Mouse (Mus musculus): ENCODE results near the gene Gramd1a. TPM values are rescaled to one million over a fixed set of nuclear protein-coding genes. Genes with fewer than 3 reads are reported as not detected.

Gene Gramd1a
- polyA plus RNA-seq, 1 experiment from 2014 or later: 86.9 TPM

DNA sequence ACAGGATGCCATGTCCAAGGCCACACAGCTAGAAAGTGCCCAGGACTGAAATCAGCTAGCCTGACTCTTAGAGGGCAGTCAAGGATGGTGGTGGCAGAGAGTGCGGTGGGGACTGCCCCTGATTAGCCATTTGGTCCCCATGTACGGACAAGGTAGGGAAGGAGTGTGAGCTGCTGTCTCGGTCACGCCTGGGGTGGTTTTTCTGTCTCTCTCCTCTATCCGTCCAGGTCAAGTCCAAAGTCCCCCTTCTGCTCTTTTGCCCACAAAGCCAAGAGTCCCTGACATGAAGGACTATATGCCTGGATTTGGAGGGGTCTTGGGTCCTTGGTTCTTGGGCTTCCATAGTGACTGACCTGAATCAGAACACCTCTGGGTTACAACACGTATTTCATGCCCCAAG is 41.9 kb downstream of the Gramd1a start:
- Histone ChIP-seq H3K4me1 (ENCODE audit: control insufficient read depth, insufficient read depth, low read length) (peaks cover 10% of the 10 kb centered on the region), H3K27me3 (ENCODE audit: control insufficient read depth, insufficient read depth, low read length) (no peaks in the 10 kb centered on the region), H3K9me3 (ENCODE audit: control insufficient read depth, low read length) (no peaks in the 10 kb centered on the region), H3K27ac (replicated peaks; ENCODE audit: low read depth, low read length) (no peak overlapping the region), H3K4me3 (ENCODE audit: low read depth, low read length) (no peak overlapping the region), H3K4me2 (ENCODE audit: low read depth, severe bottlenecking) (no peak overlapping the region), H3K36me3 (ENCODE audit: control insufficient read depth, insufficient read depth, low read length) (no peaks in the 10 kb centered on the region), H3K9ac (ENCODE audit: low read length) (no peak overlapping the region)
- no peak for ATAC-seq (ENCODE audit: insufficient number of reproducible peaks, low FRiP score, low TSS enrichment, low read depth)
- 67% methylated on average over 6 of the region's 6 CpGs for WGBS
- DNase-seq (ENCODE audit: low spot score): no peak

GRCm38 (mm10) chr7:31112036-31112435 is 43.7 kb downstream of the Gramd1a start:
- Histone ChIP-seq H3K9me3 (ENCODE audit: control insufficient read depth, low read length) (no peaks in the 10 kb centered on the region), H3K27ac (replicated peaks; ENCODE audit: low read depth, low read length) (no peak overlapping the region), H3K36me3 (ENCODE audit: control insufficient read depth, insufficient read depth, low read length) (no peaks in the 10 kb centered on the region), H3K4me3 (ENCODE audit: low read depth, low read length) (no peak overlapping the region), H3K27me3 (ENCODE audit: control insufficient read depth, insufficient read depth, low read length) (no peaks in the 10 kb centered on the region), H3K4me2 (ENCODE audit: low read depth, severe bottlenecking) (no peak overlapping the region), H3K4me1 (ENCODE audit: control insufficient read depth, insufficient read depth, low read length) (peaks cover 10% of the 10 kb centered on the region), H3K9ac (ENCODE audit: low read length) (no peak overlapping the region)
- 49% methylated on average over 4 of the region's 4 CpGs for WGBS
- ATAC-seq (ENCODE audit: insufficient number of reproducible peaks, low FRiP score, low TSS enrichment, low read depth): no peak
- no peak for DNase-seq (ENCODE audit: low spot score)

DNA sequence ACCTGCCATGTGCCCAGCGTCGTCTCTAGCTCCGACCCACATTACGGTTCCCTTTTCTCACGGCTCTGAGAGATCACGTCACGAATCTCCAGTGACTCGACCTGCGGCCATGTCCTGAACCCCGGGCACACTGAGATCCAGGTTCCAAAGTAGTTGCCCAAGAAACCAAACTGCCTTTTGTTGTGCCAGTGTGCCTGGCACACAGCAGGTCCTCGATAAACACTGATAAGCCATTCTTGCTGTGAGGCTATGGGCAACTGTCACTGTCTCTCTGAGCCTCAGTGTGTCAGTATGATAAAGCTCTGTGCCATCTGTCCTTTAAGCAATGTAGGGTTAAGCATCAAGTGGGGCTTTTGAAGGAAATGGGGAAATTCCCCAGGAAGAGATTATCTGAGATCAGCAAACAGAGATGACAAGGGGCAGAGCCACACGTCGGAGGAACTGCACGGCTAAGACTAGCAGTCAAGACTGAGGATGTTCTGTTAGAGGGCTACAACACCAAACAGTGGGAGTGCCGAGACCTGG is 44.8 kb downstream of the Gramd1a start:
- Histone ChIP-seq H3K4me2 (ENCODE audit: low read depth, severe bottlenecking) (no peak overlapping the region), H3K27ac (replicated peaks; ENCODE audit: low read depth, low read length) (no peak overlapping the region), H3K9ac (ENCODE audit: low read length) (no peak overlapping the region), H3K4me1 (ENCODE audit: control insufficient read depth, insufficient read depth, low read length) (peaks cover 10% of the 10 kb centered on the region), H3K4me3 (ENCODE audit: low read depth, low read length) (no peak overlapping the region), H3K27me3 (ENCODE audit: control insufficient read depth, insufficient read depth, low read length) (no peaks in the 10 kb centered on the region), H3K36me3 (ENCODE audit: control insufficient read depth, insufficient read depth, low read length) (no peaks in the 10 kb centered on the region), H3K9me3 (ENCODE audit: control insufficient read depth, low read length) (no peaks in the 10 kb centered on the region)
- no peak for DNase-seq (ENCODE audit: low spot score)
- no peak for ATAC-seq (ENCODE audit: insufficient number of reproducible peaks, low FRiP score, low TSS enrichment, low read depth)
- WGBS: 87% methylated on average over 15 of the region's 15 CpGs

GRCm38 (mm10) chr7:31109796-31110195 is 45.9 kb downstream of the Gramd1a start:
- no peak overlapping the region for H3K4me3 ChIP-seq (ENCODE audit: low read depth, low read length)
- no peak overlapping the region for H3K9ac ChIP-seq (ENCODE audit: low read length)
- ATAC-seq (ENCODE audit: insufficient number of reproducible peaks, low FRiP score, low TSS enrichment, low read depth) (no peak), DNase-seq (ENCODE audit: low spot score) (no peak)
- 85% methylated on average over 5 of the region's 5 CpGs for WGBS
- no peak overlapping the region for H3K27ac ChIP-seq (replicated peaks; ENCODE audit: low read depth, low read length)
- no peak overlapping the region for H3K4me2 ChIP-seq (ENCODE audit: low read depth, severe bottlenecking)
- no peaks in the 10 kb centered on the region for H3K9me3 ChIP-seq (ENCODE audit: control insufficient read depth, low read length)
- no peaks in the 10 kb centered on the region for H3K27me3 ChIP-seq (ENCODE audit: control insufficient read depth, insufficient read depth, low read length)
- no peaks in the 10 kb centered on the region for H3K4me1 ChIP-seq (ENCODE audit: control insufficient read depth, insufficient read depth, low read length)
- no peaks in the 10 kb centered on the region for H3K36me3 ChIP-seq (ENCODE audit: control insufficient read depth, insufficient read depth, low read length)

DNA sequence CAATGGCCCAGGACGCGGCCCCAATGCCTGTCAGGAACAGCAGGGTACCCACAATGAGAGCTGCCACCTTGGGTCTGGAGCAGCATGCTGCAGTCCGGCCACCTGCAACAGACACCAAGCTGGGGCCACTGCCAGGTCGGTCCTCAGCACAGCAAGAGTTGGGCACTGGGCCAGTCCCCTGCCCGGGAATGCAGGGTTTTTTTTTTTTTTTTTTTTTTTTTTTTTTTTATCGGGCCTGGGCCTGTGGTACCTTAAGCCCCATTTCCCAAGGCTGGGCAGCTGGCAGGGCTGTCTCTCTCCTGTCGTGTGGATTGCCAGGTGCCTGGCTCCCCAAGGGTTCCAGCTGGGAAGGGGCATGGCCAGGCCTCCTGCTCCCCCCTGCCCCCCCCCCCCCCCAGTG is 46.6 kb downstream of the Gramd1a start:
- WGBS: 53% methylated on average over 6 of the region's 7 CpGs
- H3K9ac ChIP-seq (ENCODE audit: low read length): no peak overlapping the region
- H3K36me3 ChIP-seq (ENCODE audit: control insufficient read depth, insufficient read depth, low read length): no peaks in the 10 kb centered on the region
- ATAC-seq (ENCODE audit: insufficient number of reproducible peaks, low FRiP score, low TSS enrichment, low read depth) (no peak), DNase-seq (ENCODE audit: low spot score) (no peak)
- H3K9me3 ChIP-seq (ENCODE audit: control insufficient read depth, low read length): no peaks in the 10 kb centered on the region
- no peaks in the 10 kb centered on the region for H3K27me3 ChIP-seq (ENCODE audit: control insufficient read depth, insufficient read depth, low read length)
- no peak overlapping the region for H3K4me3 ChIP-seq (ENCODE audit: low read depth, low read length)
- no peak overlapping the region for H3K27ac ChIP-seq (replicated peaks; ENCODE audit: low read depth, low read length)
- no peak overlapping the region for H3K4me2 ChIP-seq (ENCODE audit: low read depth, severe bottlenecking)
- no peaks in the 10 kb centered on the region for H3K4me1 ChIP-seq (ENCODE audit: control insufficient read depth, insufficient read depth, low read length)

DNA sequence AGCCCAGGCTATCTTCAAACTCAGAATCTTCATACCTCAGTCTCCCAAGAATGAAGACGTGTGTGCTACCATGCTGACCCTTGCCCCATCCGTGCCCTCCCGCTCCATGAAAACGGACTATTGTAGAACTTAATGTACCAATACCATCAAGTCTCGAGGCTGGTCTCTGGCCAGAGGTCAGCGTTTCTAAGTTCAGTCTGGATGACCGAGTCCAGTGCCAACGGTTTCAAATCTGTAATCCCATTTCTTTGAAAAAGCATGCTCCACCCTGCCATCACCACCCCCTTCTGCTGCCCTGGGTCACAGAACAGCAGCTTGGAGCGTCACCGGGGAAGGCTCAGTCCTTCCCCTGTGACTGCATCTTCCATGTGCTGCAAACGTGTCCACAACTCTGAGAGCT is 47.9 kb downstream of the Gramd1a start:
- no peak overlapping the region for H3K27ac ChIP-seq (replicated peaks; ENCODE audit: low read depth, low read length)
- no peak overlapping the region for H3K9ac ChIP-seq (ENCODE audit: low read length)
- no peaks in the 10 kb centered on the region for H3K27me3 ChIP-seq (ENCODE audit: control insufficient read depth, insufficient read depth, low read length)
- no peaks in the 10 kb centered on the region for H3K9me3 ChIP-seq (ENCODE audit: control insufficient read depth, low read length)
- 88% methylated on average over 11 of the region's 11 CpGs for WGBS
- no peak overlapping the region for H3K4me2 ChIP-seq (ENCODE audit: low read depth, severe bottlenecking)
- no peaks in the 10 kb centered on the region for H3K4me1 ChIP-seq (ENCODE audit: control insufficient read depth, insufficient read depth, low read length)
- DNase-seq (ENCODE audit: low spot score) (no peak), ATAC-seq (ENCODE audit: insufficient number of reproducible peaks, low FRiP score, low TSS enrichment, low read depth) (no peak)
- H3K4me3 ChIP-seq (ENCODE audit: low read depth, low read length): no peak overlapping the region
- no peaks in the 10 kb centered on the region for H3K36me3 ChIP-seq (ENCODE audit: control insufficient read depth, insufficient read depth, low read length)

DNA sequence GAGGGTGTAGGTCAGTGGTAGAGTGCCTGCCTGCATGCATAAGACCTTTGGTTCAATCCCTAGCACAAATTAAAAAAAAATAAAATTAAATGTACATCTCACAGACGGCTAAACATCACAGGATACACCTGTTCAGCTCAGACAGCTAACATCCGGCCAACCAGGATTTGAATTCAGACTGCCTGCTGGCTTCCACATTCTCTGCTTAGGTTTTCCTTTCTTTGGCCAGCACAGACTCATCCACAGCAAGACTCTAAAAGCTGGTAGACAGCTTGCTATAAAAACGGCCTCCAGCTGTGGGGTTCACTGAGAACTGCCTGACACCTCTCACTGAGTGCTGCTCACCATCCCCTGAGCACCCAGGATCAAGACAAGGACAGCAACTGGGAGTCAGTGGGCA is 49.5 kb downstream of the Gramd1a start:
- Histone ChIP-seq H3K4me1 (ENCODE audit: control insufficient read depth, insufficient read depth, low read length) (no peaks in the 10 kb centered on the region), H3K27me3 (ENCODE audit: control insufficient read depth, insufficient read depth, low read length) (no peaks in the 10 kb centered on the region), H3K9me3 (ENCODE audit: control insufficient read depth, low read length) (no peaks in the 10 kb centered on the region), H3K4me2 (ENCODE audit: low read depth, severe bottlenecking) (no peak overlapping the region), H3K27ac (replicated peaks; ENCODE audit: low read depth, low read length) (no peak overlapping the region), H3K4me3 (ENCODE audit: low read depth, low read length) (no peak overlapping the region), H3K9ac (ENCODE audit: low read length) (no peak overlapping the region), H3K36me3 (ENCODE audit: control insufficient read depth, insufficient read depth, low read length) (no peaks in the 10 kb centered on the region)
- DNase-seq (ENCODE audit: low spot score) (no peak), ATAC-seq (ENCODE audit: insufficient number of reproducible peaks, low FRiP score, low TSS enrichment, low read depth) (no peak)
- 54% methylated on average over 3 of the region's 3 CpGs for WGBS

- Histone ChIP-seq H3K4me2 (ENCODE audit: low read depth, severe bottlenecking) (no peak overlapping the region), H3K36me3 (ENCODE audit: control insufficient read depth, insufficient read depth, low read length) (no peaks in the 10 kb centered on the region), H3K4me3 (ENCODE audit: low read depth, low read length) (no peak overlapping the region), H3K9me3 (ENCODE audit: control insufficient read depth, low read length) (no peaks in the 10 kb centered on the region), H3K9ac (ENCODE audit: low read length) (no peak overlapping the region), H3K27ac (replicated peaks; ENCODE audit: low read depth, low read length) (no peak overlapping the region), H3K4me1 (ENCODE audit: control insufficient read depth, insufficient read depth, low read length) (no peaks in the 10 kb centered on the region), H3K27me3 (ENCODE audit: control insufficient read depth, insufficient read depth, low read length) (no peaks in the 10 kb centered on the region)
- DNase-seq (ENCODE audit: low spot score) (peak; percentile 71), ATAC-seq (ENCODE audit: insufficient number of reproducible peaks, low FRiP score, low TSS enrichment, low read depth) (no peak)
- 63% methylated on average over 15 of the region's 15 CpGs for WGBS
Measured at GRCm38 (mm10) chr7:31105061-31105768, 50.5 kb downstream of the Gramd1a start.

GRCm38 (mm10) chr7:31100786-31101185 is 54.9 kb downstream of the Gramd1a start:
- Histone ChIP-seq H3K27ac (replicated peaks; ENCODE audit: low read depth, low read length) (no peak overlapping the region), H3K4me3 (ENCODE audit: low read depth, low read length) (no peak overlapping the region), H3K4me1 (ENCODE audit: control insufficient read depth, insufficient read depth, low read length) (no peaks in the 10 kb centered on the region), H3K9ac (ENCODE audit: low read length) (no peak overlapping the region), H3K27me3 (ENCODE audit: control insufficient read depth, insufficient read depth, low read length) (no peaks in the 10 kb centered on the region), H3K9me3 (ENCODE audit: control insufficient read depth, low read length) (no peaks in the 10 kb centered on the region), H3K4me2 (ENCODE audit: low read depth, severe bottlenecking) (no peak overlapping the region), H3K36me3 (ENCODE audit: control insufficient read depth, insufficient read depth, low read length) (no peaks in the 10 kb centered on the region)
- DNase-seq (ENCODE audit: low spot score): no peak
- ATAC-seq (ENCODE audit: insufficient number of reproducible peaks, low FRiP score, low TSS enrichment, low read depth): no peak
- WGBS: 87% methylated on average over 14 of the region's 14 CpGs
